Mouse (Mus musculus) NIH3T3 (cell line): ENCODE measurements at regions not wholly inside any gene's neighbourhood (a gene's known extent, or its start where the extent isn't known, plus 50 kb on each side); places are given as distances from the start of the nearest gene placed in this dataset.
"Not testable (repeated sequence)": the region's sequence is repeated elsewhere in the genome, so short reads cannot be mapped to it uniquely, and the experiment has no call there.

Experiments used
- DNase-seq: peaks from one replicate; pipeline ENCODE4 v3.0.0-alpha.2; 2012; ENCODE audit warnings: low read depth

DNA sequence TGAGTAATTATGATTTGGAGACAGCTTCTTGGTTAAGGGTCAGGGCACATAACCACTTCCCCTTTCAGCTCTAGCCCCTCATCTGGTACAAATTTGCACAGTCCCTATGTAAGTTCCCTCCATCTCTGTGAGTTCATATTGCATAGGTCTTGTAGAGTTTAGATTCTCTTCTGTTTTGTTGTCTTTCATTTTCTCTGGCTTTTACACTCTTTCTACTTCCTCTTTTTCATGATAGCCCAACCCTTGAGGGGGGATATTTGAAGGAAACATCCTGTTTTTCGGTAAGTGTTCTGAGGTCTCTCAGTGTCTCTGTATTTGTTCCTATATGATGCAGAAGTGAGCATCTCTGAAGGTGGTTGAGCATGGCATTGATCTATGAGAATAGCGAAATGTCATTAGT is 515.7 kb upstream of the Stxbp6 start:
- DNase-seq, result no peak

DNA sequence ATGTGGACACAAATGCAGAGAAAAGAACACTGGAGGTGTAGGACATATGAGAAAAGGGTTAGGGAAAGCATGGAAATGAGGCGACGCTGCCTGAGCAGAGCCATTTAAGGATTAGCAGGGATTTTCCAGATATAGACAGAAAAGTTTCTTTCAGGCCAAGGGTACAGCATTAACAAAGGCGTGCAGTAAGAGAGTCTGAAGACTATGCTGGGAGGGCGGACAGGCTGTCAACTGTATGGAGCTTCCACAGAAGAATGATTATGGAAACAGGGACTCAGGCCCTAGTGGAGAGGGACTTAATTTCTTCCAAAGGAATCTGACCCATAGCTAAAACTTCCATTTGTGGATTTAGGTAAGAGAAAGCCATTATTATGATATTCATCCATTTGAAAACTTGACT is 511.3 kb upstream of the Stxbp6 start:
- no peak for DNase-seq

GRCm38 (mm10) chr12:45563325-45564030 is 489.0 kb upstream of the Stxbp6 start:
- DNase-seq, result no peak

DNA sequence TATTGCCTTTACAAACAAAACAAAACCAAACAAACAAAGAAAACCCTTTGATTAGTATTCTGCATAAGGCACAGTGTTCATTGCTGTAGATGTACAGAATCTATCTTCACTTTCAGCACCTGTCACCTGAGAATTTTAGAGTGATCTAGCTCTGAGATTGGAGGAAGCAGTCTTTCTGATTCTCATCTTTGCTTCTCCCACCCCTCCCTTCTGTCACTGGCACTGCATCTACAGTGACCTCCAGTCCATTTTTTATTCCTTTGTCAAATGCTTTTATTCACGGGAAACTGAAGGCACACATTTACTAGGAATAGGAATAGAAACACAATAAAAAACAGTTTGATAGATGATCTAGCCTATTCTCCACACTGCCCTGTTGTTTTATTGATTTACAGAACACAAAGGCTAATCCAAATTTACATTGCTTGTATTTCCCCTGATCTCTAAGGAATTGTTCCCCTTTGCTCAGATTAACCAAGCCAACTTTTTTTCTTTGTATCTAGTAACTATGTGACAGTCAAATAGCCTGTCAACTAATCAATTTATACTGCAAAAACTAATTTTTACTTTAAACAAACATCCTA is 488.2 kb upstream of the Stxbp6 start:
- no peak for DNase-seq

- no peak for DNase-seq
Observed at GRCm38 (mm10) chr12:45561889-45562288, 487.4 kb upstream of the Stxbp6 start.

DNA sequence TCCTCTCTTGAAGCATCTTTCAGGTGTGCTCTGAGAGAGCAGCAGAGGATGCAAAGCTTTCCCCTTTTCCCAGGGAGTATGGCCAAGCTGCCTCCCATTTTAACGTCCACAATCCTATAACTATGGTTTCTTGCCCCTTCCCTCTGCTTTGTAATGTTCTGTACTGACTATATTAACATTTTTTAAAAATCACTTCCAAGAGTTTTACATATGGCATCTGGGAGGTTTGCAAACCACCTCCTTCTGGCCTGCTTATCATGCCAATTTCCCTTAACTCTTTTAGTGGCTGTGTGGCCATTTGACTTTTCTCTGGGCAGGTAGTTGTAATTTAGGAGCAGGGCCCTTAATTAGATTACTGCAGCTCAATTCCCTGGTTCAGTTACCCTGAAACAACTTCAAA is 486.9 kb upstream of the Stxbp6 start:
- no peak for DNase-seq

GRCm38 (mm10) chr12:45549906-45550305 is 475.4 kb upstream of the Stxbp6 start:
- not testable (repeated sequence) for DNase-seq

GRCm38 (mm10) chr12:45519554-45519953 is 445.0 kb upstream of the Stxbp6 start:
- DNase-seq, result no peak

DNA sequence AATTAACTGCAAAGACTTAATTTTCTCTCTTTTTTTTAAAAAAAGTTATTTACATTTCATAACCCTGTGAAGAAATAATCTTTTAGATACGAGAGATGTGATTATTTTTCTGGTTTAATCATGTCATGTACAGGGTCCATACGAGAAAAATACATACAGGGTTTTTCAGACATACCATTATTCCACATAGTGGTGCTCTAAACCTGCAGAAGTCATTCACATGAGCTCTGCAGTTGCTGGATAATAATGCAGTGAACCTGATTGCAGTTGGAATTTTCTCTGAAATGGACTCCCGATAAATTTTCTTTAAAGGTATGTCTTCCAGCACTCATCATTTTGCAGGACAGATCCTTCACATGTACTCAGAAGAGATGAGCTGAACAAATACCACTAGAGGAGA is 439.9 kb upstream of the Stxbp6 start:
- DNase-seq, result no peak

DNA sequence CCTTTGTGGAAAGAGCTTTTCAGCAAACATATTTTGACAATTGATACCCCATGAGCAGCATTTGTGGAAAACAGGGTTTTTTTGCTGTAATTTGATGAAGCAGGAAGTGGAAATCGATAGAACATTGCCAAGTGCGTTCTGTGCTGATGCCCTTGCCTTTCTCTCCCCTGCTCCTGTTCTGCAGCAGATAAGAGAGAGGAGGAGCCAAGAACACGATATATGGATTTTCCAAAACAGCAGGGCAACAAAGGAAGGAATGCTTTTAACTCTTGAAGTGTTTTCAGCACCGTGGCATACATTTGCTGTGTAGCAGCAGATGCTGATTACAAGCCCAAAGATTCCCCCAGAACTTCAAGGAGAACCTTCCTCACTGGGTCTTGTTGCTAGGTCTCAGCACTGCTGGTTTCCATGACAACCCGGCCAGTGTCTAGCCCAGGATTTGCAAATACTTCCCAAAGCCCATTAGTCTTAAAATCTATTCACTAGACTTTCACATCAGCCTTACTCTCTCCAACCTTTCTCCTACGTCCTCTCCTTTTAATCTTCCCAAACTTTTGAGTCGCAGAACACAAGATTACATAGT is 433.0 kb upstream of the Stxbp6 start:
- DNase-seq, result no peak

DNA sequence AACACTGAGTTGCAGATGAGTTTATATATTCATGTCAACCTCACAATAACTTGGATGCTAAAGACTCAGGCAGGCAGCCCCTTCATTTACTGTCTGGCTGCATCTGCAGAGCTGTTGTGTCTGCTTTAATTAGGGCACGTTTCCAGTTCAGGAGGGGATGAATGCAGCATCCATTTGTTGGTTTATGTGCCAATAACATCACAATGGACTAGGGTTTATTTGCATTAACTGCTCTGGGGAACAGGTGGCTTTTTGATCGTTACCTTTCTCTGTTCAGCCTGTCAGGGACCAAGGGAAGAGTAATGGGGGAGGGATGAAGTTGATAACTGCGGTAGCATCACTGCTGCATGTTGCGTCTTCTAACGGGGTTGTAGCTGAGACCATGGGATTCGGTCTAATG is 425.3 kb upstream of the Stxbp6 start:
- DNase-seq, result no peak

DNA sequence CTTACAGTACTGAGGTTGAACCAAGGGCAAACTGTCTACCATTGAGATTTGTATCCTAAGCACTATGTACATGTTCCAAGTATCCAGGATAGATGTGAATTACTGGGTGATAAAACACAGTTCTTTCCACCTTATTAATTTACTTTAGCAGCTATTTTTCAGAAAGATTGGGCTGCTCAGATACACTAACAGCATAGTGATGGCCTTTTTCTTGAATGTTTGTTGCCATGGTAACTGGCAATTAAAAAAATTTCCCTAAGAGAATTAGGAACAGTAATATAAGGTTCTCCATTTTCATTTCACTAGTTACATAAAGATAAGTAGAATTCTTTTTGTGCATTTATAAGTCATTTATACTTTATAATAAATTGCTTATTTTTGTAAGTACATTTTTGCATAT is 423.7 kb upstream of the Stxbp6 start:
- DNase-seq, result no peak

GRCm38 (mm10) chr12:45489029-45489428 is 414.5 kb upstream of the Stxbp6 start:
- DNase-seq, result no peak

DNA sequence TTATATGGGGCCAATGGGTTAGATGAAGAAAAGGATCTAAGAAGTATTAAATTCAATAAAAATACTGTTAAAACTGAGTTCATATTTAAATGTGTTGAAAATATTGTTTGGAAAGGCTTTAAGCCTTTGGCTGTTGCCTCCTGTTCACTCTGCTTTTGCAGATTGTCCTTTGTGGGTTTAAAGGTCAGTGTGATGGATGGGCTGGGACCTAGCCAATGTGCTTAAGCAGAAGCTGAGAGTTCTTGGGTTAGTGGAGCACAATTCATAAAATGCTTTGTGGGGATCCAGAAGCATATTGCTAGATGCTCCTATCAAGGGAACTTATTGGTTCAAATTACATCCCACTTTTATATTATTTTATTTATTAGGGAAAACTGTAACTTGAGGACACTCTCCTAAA is 402.4 kb upstream of the Stxbp6 start:
- no peak for DNase-seq

- DNase-seq, result no peak
Observed at GRCm38 (mm10) chr12:45468093-45468492, 393.6 kb upstream of the Stxbp6 start.

- DNase-seq, result no peak
Observed at GRCm38 (mm10) chr12:45467058-45467457, 392.5 kb upstream of the Stxbp6 start.

GRCm38 (mm10) chr12:45466066-45466465 is 391.6 kb upstream of the Stxbp6 start:
- no peak for DNase-seq

DNA sequence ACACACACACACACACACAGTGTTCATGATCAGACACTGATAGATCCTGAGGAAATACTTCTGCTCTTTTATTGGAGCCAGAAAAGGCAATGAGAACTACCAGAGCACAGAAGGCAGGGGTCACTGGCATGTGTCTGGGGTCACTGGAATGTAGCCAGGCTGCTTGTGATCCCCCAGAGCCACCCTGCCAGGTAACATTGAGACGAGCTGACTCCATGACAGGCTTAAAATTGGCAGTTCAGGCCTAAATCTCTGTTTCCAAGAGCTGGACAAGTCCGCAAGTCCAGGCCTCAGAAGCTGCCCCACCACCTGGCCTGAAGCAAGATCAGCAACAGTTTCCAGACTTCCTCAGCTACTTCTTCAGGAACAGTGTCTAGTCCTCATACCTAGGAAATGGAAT is 390.4 kb upstream of the Stxbp6 start:
- no peak for DNase-seq

DNA sequence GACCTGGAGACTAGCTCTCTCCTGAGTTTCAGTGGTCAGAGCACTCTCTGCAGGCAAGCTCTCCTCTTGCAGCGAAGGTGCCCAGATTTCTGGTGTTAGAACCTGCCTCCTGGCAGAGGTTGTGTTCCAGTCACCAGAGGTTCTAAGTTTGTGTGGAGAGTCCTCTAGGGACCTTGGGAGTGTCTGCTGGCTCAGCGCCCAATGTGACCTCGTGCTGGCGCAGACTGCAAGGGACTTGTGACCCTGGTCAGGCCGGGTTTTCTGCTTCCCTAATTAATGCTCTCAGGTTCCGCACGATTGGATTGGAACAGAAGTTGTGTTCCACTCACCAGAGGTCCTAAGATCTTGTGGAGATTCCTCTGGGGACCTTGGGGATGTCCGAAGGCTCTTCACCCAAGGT is 384.2 kb upstream of the Stxbp6 start:
- not testable (repeated sequence) for DNase-seq

GRCm38 (mm10) chr12:45443512-45444190 is 369.1 kb upstream of the Stxbp6 start:
- DNase-seq, result peak; percentile 47

DNA sequence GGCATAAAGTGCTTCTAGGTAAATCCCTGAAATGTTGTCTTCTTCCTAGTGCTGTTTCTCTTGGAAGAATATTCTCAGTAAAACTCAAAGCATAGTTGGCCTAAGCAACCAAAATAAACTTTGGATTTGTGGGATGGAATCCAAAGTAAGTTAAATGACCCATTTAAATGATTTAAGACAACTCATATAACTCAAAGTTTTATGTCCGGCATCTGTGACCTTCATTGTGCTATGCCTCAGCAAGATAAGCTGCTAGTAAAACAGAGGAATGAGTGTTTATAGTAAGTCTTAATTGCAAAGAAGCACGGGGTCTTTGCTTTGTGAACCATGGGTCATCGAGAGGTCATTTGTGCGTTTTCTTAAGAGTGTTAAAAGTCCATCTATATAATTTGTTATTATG is 368.0 kb upstream of the Stxbp6 start:
- DNase-seq, result no peak

DNA sequence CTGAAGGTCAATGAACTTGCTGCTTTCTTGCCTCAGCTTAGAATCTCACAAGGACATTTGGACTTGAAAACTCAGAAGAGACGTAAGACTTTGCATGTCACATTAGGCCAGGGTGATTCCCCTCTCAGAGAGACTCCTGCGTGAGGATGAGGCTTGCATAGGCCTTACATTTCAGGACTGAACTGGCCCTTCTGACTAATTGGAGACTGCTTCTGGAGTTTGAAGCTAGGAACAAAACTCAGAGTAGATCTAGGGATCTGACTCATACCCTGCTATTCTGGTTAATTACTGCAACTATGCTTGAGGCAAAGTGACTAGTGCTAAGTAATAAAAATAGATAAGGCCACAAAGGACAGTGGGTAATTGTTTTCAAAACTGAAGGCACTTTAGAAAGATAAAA is 365.2 kb upstream of the Stxbp6 start:
- DNase-seq, result no peak

GRCm38 (mm10) chr12:45437271-45437670 is 362.8 kb upstream of the Stxbp6 start:
- no peak for DNase-seq
